Mouse (Mus musculus): ENCODE results near the gene Foxe3.
A peak's percentile ranks its signal among the peaks of the same experiment; 100 is the strongest.

Foxe3 gene

DNA sequence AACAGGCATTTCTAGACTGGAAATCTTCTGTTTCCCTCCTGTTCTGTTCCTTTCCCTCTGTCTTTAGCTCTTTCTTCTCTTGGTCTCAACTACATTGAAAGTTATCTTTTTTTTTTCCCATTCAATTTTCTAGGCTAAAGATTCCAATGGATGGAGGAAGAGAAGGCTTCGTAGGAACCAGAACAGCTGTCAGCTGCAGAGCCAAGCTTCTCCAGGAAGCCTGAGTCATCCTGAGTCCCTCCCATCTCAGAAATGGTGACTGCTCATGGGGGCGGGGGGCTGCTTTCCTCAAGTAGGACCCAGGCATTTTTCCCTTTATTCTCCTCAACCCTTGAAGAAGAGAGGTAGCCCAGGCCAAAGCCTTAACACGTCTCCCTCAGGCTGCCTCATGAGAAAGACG, 9.8 kb downstream of the Foxe3 start:
- DNase-seq (ENCODE audit: low spot score): no peak

GRCm38 (mm10) chr4:114913594-114913962, 12.2 kb downstream of the Foxe3 start:
- DNase-seq (ENCODE audit: low spot score): peak; percentile 24

GRCm38 (mm10) chr4:114912705-114913593, 12.9 kb downstream of the Foxe3 start:
- no peak for DNase-seq (ENCODE audit: low spot score)

- no peak for DNase-seq (ENCODE audit: low spot score)
These were observed 16.0 kb downstream of the Foxe3 start for GRCm38 (mm10) chr4:114909602-114910484.

GRCm38 (mm10) chr4:114908829-114909601, 16.8 kb downstream of the Foxe3 start, which contains the start of gene Foxd2:
Gene Foxd2, minus strand, starts transcription at chr4:114908873.
- DNase-seq (ENCODE audit: low spot score): peak; percentile 93

- peak; percentile 52 for DNase-seq (ENCODE audit: low spot score)
These were observed 17.6 kb downstream of the Foxe3 start for GRCm38 (mm10) chr4:114907951-114908828.

DNA sequence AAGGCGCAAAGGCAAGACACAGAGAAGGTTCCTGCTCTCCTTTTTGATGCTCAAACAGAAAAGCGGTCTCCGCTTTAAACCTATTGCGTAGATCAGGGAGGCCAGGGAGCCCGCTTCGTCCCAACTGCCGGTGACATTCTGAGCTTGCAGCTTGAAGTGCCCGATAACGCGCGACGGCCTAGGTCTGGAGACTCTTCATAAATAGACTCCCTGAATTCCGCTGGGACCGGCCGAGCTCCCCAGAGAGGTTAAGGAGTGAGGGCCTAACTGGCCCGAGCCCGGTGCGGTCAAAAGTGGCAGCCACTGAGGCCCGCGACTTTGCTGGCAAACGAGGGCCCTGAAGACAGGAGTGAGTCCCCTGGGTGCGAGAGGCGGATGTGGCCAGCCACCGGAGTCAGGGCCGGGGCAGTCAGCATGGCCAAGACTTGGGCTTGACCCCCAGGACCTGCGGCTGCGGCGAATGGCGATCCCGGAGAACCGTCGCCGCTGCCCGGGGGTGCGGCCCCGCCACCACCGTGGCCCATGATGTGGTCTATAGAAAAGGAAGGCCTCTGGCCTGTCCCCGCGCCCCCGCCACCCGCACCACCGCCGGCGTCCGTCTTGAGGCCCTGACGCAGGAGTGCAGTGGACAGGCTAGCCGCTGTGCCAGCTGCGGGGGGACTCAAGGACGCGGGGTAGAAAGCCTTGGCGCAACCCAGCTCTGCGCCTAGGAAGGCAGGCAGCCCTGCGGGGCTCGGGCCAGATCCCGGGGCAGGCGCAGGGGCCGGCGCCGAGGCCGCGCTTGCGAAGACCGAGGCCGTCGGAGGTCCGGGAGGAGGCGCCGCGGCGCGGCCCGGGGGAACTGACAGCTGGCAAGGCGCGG, 18.5 kb downstream of the Foxe3 start:
- no peak for DNase-seq (ENCODE audit: low spot score)

DNA sequence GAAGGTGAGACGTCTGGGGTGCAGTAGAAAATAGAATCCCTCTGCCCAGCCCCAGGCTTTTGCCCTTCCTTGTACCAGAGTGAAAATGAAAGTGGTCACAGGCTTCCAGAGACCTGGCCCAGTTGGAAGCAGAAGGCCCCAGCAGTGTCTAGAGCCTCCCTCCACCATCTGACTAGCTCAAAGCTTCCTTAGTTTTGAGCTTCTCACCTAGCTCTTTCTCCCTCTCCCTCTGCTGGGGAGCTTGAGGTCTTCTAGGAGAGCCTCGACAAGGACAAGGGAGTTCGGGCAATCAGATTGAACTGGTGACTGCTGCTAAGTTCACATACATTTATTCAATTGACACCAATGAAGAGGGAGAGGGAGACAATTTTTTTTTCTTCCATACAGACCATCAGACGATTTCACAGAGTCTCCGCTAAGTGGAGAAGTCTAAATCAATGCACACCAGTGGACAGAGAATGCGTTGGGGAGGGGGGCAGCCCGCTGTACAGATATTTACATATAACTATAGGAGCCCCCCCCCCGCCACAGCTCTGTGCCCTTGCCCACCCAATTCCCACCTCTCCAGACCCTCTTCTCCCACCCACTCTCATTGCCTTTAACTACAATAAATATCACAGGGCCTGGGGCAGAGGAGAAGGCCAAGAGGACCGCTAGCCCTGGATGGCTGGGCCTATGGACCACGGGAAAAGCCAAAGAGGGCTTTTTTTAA, 19.7 kb downstream of the Foxe3 start:
- DNase-seq (ENCODE audit: low spot score): no peak

DNA sequence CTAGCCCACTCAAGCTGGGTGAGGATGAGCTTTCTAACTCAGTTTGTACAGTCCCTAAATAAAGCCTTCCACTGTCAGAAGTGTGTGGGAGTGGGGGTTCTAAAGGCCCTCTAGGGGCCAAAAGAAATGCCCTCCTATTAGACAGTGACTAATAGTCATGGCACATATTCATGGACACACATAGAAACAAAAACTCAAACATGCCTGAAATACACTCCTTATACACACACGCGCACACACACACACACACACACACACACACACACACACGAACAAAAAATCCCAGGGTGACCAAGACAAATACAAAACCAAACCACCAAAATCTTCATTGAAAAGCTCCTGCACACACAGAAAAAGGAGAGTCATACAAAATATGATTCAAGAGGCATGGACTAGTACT, 20.3 kb downstream of the Foxe3 start:
- DNase-seq (ENCODE audit: low spot score): no peak

DNA sequence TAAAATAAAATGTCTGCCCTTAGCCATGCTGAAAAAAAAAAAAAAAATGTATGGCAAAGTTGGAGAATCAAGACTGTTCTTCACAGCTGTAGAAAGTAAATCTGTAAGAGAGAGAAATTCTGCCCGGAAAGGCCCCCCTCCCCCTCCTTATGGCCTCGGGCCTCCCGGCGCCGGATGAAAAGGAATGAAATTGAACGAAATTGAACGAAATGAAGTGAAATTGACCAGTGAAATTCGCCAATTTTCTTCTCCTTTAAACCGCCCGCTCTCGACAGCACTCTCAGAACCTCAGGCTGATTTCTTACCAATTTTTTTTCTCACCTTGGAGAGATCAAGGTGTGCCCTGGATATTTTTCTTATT, 22.4 kb downstream of the Foxe3 start:
- DNase-seq (ENCODE audit: low spot score): no peak

GRCm38 (mm10) chr4:114902641-114903421, 23.0 kb downstream of the Foxe3 start:
- peak; percentile 17 for DNase-seq (ENCODE audit: low spot score)

DNA sequence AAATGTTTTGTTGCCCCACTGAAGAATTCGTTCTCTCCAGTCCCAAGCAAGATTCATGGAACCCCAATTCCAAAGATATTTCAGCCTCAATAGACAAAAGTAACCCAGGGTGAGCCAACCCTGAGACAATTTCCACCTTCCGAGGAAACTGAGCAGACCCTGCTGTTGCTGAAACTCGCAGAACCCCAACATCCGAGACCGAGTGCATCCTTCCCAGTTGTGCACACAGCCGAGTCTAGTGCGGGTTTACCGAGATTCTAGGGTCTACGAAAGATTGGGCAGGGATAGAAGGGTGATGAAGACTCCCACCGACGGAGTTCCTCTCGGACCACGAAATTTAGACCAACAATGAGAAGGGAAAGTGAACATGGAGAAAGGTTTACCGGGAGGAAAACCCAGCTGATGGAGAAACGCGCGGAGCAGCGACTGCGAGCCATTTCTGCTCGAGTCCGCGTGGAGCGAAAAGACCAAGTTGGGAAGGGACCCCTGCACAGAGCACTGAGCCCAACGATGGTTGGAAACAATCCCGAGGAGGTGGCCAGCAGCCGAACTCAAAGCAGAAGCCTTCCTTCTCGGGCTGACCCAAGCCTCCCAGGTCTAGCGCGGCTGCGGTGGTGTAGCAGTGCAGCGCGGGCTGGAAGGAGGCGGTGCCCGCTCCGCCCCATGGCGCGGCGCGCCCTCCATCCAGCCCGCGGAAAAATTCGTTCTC, 24.0 kb downstream of the Foxe3 start:
- DNase-seq (ENCODE audit: low spot score): peak; percentile 21

DNA sequence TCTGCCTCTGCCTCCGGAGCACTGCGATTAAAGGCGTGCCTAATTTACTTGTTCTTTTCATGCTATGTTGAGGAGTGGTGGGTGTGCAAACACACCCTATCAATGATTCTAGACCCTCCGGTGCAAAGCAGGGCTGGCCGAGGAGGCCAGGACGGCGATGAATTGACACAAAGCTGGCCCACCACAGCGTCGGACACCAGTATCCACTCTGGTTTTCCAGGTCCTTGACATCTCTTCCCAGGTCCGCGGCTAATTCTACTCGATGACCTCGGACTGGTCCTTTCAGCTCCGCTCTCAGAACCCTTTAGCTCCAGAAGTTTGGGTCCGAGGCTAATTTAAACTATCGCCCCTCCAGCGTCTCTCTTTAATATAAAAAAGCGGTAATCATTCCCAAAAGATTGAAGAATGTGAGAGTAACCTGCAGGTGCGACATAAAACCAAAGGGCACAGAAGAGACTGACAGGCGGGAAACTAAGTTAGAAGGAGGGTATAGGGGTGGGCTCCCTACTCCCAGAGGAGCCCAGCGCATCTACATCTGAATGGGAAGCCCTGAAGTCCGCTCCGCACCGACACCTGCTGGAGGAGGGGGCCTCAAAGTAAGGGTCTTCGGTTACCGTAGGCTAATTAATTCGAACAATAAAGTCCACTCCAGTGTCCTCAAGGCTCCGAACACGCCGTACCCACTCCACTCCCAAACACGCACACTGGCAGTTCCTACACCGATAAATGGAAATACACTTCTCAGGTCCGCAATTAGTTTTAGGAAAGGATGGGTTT, 24.8 kb downstream of the Foxe3 start:
- no peak for DNase-seq (ENCODE audit: low spot score)

DNA sequence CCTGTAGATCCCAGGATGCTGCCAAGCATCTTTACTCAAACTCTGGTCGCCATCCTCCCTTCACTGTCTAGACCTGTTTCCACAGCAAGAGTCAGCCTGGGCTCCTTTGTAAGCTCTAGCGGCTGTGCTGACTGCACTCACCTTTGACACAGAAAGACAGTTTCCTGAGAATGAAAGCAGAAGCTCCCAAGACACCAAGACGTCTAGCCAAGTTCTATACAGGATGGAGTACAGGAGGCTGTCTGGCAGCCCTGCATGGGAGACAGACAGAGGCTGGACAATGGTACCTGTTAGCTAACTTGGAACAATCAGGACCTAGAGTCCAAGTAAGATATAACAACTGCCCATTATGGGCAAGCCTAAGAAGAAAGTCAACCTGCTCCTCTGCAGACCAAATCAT, 25.9 kb downstream of the Foxe3 start:
- no peak for DNase-seq (ENCODE audit: low spot score)

GRCm38 (mm10) chr4:114897853-114898252, 28.0 kb downstream of the Foxe3 start:
- no peak for DNase-seq (ENCODE audit: low spot score)

GRCm38 (mm10) chr4:114882232-114882631, 43.6 kb downstream of the Foxe3 start:
- no peak for DNase-seq (ENCODE audit: low spot score)

DNA sequence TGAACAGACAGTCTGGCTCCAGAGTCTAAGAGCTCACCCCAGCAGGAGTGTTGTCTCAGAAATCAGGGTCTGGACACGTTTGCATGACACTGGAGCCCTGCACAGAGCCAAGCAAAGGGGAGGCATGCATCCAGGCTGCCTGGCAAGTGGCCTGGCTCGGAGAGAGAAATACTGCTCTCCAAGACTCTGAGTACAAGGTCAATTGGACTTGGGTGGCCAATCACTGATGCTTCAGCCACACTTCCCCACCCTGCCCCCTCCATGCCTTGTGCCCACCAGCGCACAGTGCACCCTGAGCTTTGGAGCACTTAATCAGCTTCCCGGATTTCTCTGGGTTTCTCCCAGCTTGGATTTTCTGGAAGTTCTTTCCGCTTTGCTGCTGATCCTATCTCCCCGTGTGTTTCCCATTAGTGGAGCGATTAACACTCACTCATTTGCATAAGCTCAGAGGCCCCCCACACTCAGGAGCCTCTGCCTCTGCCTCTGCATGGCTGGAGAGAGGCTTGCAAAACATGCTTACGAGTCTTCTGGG, 49.3 kb downstream of the Foxe3 start:
- no peak for DNase-seq (ENCODE audit: low spot score)
